Mouse (Mus musculus) stomach, embryonic 16.5 days (tissue): ENCODE measurements around the gene Olfr324. TPM values are rescaled to one million over a fixed set of nuclear protein-coding genes. Genes with fewer than 3 reads are reported as not detected.

Experiments
- ATAC-seq: fragments of 200-750 bp; cut with Nextera tagmentation; 2 replicates; pipeline ENCODE4 v1.8.0; 2017; ENCODE audit warnings: moderate number of reproducible peaks, moderate TSS enrichment; ENCODE audit not compliant: insufficient read depth, low FRiP score
- H3K27ac ChIP-seq: fragments of 300-500 bp; sonication (generic); 2 replicates; pipeline ENCODE4 v1.5.1; 2014; ENCODE audit warnings: low read length
- H3K27me3 ChIP-seq: fragments of 300-500 bp; sonication (generic); 2 replicates; pipeline ENCODE4 v1.6.1; 2014; ENCODE audit warnings: low read length, control low read depth, mixed read lengths; ENCODE audit not compliant: control insufficient read depth, insufficient read depth
- H3K36me3 ChIP-seq: fragments of 300-500 bp; sonication (generic); 2 replicates; pipeline ENCODE4 v1.6.1; 2014; ENCODE audit warnings: low read length; ENCODE audit not compliant: control insufficient read depth, insufficient read depth
- H3K4me1 ChIP-seq: fragments of 300-500 bp; sonication (generic); 2 replicates; pipeline ENCODE4 v1.6.1; 2014; ENCODE audit warnings: low read length, control low read depth, mixed read lengths; ENCODE audit not compliant: control insufficient read depth, insufficient read depth
- H3K4me2 ChIP-seq: fragments of 300-500 bp; sonication (generic); 2 replicates; pipeline ENCODE4 v1.6.1; 2014; ENCODE audit warnings: low read depth, low read length, mixed read lengths
- H3K4me3 ChIP-seq: fragments of 300-500 bp; sonication (generic); replicated peaks from 2 replicates; pipeline ENCODE4 v1.5.1; 2014; ENCODE audit warnings: mild to moderate bottlenecking, low read length
- H3K9ac ChIP-seq: fragments of 300-500 bp; sonication (generic); 2 replicates; pipeline ENCODE4 v1.6.1; 2014; ENCODE audit warnings: low read length
- H3K9me3 ChIP-seq: fragments of 300-500 bp; sonication (generic); replicated peaks from 2 replicates; pipeline ENCODE4 v1.6.1; 2016; ENCODE audit warnings: low read length, control low read depth; ENCODE audit not compliant: control insufficient read depth
- WGBS: fragments of 180-500 bp; shearing (Covaris S2); extraction: QIAGEN DNeasy Blood & Tissue Kit; methylation state at CpG from one replicate; pipeline ENCODE4 v1.1.7; 2014; 5-methylcytosine and 5-hydroxymethylcytosine counted together
- polyA plus RNA-seq: library from polyadenylated mRNA; unstranded; fragments of >200 nt; fragmentation: Nextera tagmentation; extraction: Ambion mirVana; gene quantifications from 2 replicates; pipeline ENCODE4 v1.2.1, GENCODE M21; 2015

The Olfr324 gene
- polyA plus RNA-seq, 1 experiment from 2014 or later, result not detected

- Histone ChIP-seq H3K27me3 (no peaks in the 10 kb centered on the region), H3K4me3 (no peak overlapping the region), H3K4me2 (no peak overlapping the region), H3K27ac (no peak overlapping the region), H3K4me1 (no peaks in the 10 kb centered on the region), H3K9ac (no peak overlapping the region; the same call in 1 of the 2 replicates), H3K9me3 (no peaks in the 10 kb centered on the region), H3K36me3 (no peaks in the 10 kb centered on the region)
- no peak for ATAC-seq
These were observed 7.1 kb downstream of the Olfr324 start for GRCm38 (mm10) chr11:58602062-58602461.

- Histone ChIP-seq H3K4me1 (no peaks in the 10 kb centered on the region), H3K36me3 (no peaks in the 10 kb centered on the region), H3K4me2 (no peak overlapping the region), H3K9ac (no peak overlapping the region), H3K9me3 (no peaks in the 10 kb centered on the region), H3K27me3 (no peaks in the 10 kb centered on the region), H3K27ac (no peak overlapping the region), H3K4me3 (no peak overlapping the region)
- 63% methylated on average over 6 of the region's 6 CpGs for WGBS
- ATAC-seq, result no peak
These were observed 8.1 kb downstream of the Olfr324 start for GRCm38 (mm10) chr11:58602800-58603560.

- H3K9ac ChIP-seq, result no peak overlapping the region
- H3K4me2 ChIP-seq, result no peak overlapping the region
- H3K27ac ChIP-seq, result peak overlapping the region; percentile 51; the same call in 1 of the 2 replicates
- no peak overlapping the region for H3K4me3 ChIP-seq
- no peaks in the 10 kb centered on the region for H3K4me1 ChIP-seq
- H3K9me3 ChIP-seq, result no peaks in the 10 kb centered on the region
- 44% methylated on average over 2 of the region's 2 CpGs for WGBS
- ATAC-seq, result no peak
- no peaks in the 10 kb centered on the region for H3K36me3 ChIP-seq
- no peaks in the 10 kb centered on the region for H3K27me3 ChIP-seq
These were observed 9.8 kb downstream of the Olfr324 start for GRCm38 (mm10) chr11:58604688-58605087.

GRCm38 (mm10) chr11:58605228-58605627 is 10.3 kb downstream of the Olfr324 start:
- Histone ChIP-seq H3K36me3 (no peaks in the 10 kb centered on the region), H3K4me3 (no peak overlapping the region), H3K4me1 (no peaks in the 10 kb centered on the region), H3K4me2 (no peak overlapping the region), H3K27me3 (no peaks in the 10 kb centered on the region), H3K27ac (peak overlapping the region; percentile 51; the same call in 1 of the 2 replicates), H3K9ac (no peak overlapping the region), H3K9me3 (no peaks in the 10 kb centered on the region)
- ATAC-seq, result no peak; the same call in 1 of the 2 replicates
- WGBS, result 51% methylated on average over 3 of the region's 3 CpGs

- Histone ChIP-seq H3K9me3 (no peaks in the 10 kb centered on the region), H3K4me2 (no peak overlapping the region), H3K4me1 (no peaks in the 10 kb centered on the region), H3K27ac (no peak overlapping the region), H3K36me3 (no peaks in the 10 kb centered on the region), H3K9ac (no peak overlapping the region), H3K4me3 (no peak overlapping the region), H3K27me3 (no peaks in the 10 kb centered on the region)
- WGBS, result 75% methylated on average over 12 of the region's 12 CpGs
- ATAC-seq, result peak; percentile 72; the same call in 1 of the 2 replicates
These were observed 11.4 kb downstream of the Olfr324 start for GRCm38 (mm10) chr11:58606177-58606919.

GRCm38 (mm10) chr11:58607030-58607429 is 12.1 kb downstream of the Olfr324 start:
- Histone ChIP-seq H3K4me3 (no peak overlapping the region), H3K9me3 (no peaks in the 10 kb centered on the region), H3K27me3 (no peaks in the 10 kb centered on the region), H3K9ac (no peak overlapping the region), H3K4me2 (no peak overlapping the region), H3K4me1 (no peaks in the 10 kb centered on the region), H3K27ac (no peak overlapping the region), H3K36me3 (no peaks in the 10 kb centered on the region)
- WGBS, result 76% methylated on average over 6 of the region's 6 CpGs
- no peak for ATAC-seq

GRCm38 (mm10) chr11:58613359-58613758 is 18.4 kb downstream of the Olfr324 start:
- Histone ChIP-seq H3K9me3 (no peaks in the 10 kb centered on the region), H3K4me1 (peaks cover 9% of the 10 kb centered on the region; the same call in 1 of the 2 replicates), H3K4me2 (no peak overlapping the region), H3K27me3 (no peaks in the 10 kb centered on the region), H3K9ac (no peak overlapping the region), H3K4me3 (no peak overlapping the region), H3K27ac (no peak overlapping the region), H3K36me3 (no peaks in the 10 kb centered on the region)
- ATAC-seq, result no peak
- WGBS, result 68% methylated on average over 3 of the region's 3 CpGs

- H3K9me3 ChIP-seq, result no peaks in the 10 kb centered on the region
- ATAC-seq, result peak; percentile 46; the same call in 1 of the 2 replicates
- no peak overlapping the region for H3K4me3 ChIP-seq
- no peak overlapping the region for H3K27ac ChIP-seq
- no peak overlapping the region for H3K9ac ChIP-seq
- no peak overlapping the region for H3K4me2 ChIP-seq
- H3K36me3 ChIP-seq, result no peaks in the 10 kb centered on the region
- H3K27me3 ChIP-seq, result no peaks in the 10 kb centered on the region
- peaks cover 11% of the 10 kb centered on the region; the same call in 1 of the 2 replicates for H3K4me1 ChIP-seq
These were observed 19.6 kb downstream of the Olfr324 start for GRCm38 (mm10) chr11:58614526-58614925.

GRCm38 (mm10) chr11:58615975-58616374 is 21.1 kb downstream of the Olfr324 start, which contains the start of gene 2210407C18Rik:
2210407C18Rik (minus strand) TSS chr11:58616075.
- 91% methylated on average over 4 of the region's 4 CpGs for WGBS
- no peak within 1 kb of the TSS for H3K27ac ChIP-seq
- no peak within 1 kb of the TSS for H3K9ac ChIP-seq
- no peak within 1 kb of the TSS for H3K4me3 ChIP-seq
- H3K36me3 ChIP-seq, result no peaks in the 10 kb centered on the region
- peaks cover 11% of the 10 kb centered on the region; the same call in 1 of the 2 replicates for H3K4me1 ChIP-seq
- no peak for ATAC-seq
- H3K4me2 ChIP-seq, result no peak within 1 kb of the TSS
- no peaks in the 10 kb centered on the region for H3K27me3 ChIP-seq
- H3K9me3 ChIP-seq, result no peaks in the 10 kb centered on the region
